Mouse (Mus musculus): Measurements from ENCODE around the gene Sacs. TPM values are rescaled to one million over a fixed set of nuclear protein-coding genes. Genes with fewer than 3 reads are reported as not detected.

Gene Sacs
- total RNA-seq, 2 experiments from 2014 or later, result 26.9 to 27.3 TPM

Other genes starting within 250 kb of the Sacs start
- 1.7 TPM in 1 of 2 replicates, not detected in the other for gene Tnfrsf19, start 92.0 kb upstream of the Sacs start, total RNA-seq (2014; fragmentation: Nextera tagmentation)
- 0.89 TPM in 1 of 2 replicates, not detected in the other for gene Tnfrsf19, start 92.0 kb upstream of the Sacs start, total RNA-seq (2017)
- gene Sgcg, start 120.0 kb downstream of the Sacs start, total RNA-seq (2014; fragmentation: Nextera tagmentation), result not detected in 2 replicates
- not detected in 2 replicates for gene Sgcg, start 120.0 kb downstream of the Sacs start, total RNA-seq (2017)
- gene Arl11, start 171.3 kb downstream of the Sacs start, total RNA-seq (2014; fragmentation: Nextera tagmentation), result 0.99 and 2.4 TPM in 2 replicates
- 0.46 TPM in 1 of 2 replicates, not detected in the other for gene Arl11, start 171.3 kb downstream of the Sacs start, total RNA-seq (2017)
- 2.6 and 3.4 TPM in 2 replicates for gene Ebpl, start 222.0 kb downstream of the Sacs start, total RNA-seq (2014; fragmentation: Nextera tagmentation)
- gene Ebpl, start 222.0 kb downstream of the Sacs start, total RNA-seq (2017), result 1.8 and 2.7 TPM in 2 replicates